Mouse (Mus musculus) lung, postnatal 0 days (tissue): ENCODE measurements at regions not wholly inside any gene's neighbourhood (a gene's known extent, or its start where the extent isn't known, plus 50 kb on each side); places are given as distances from the start of the nearest gene placed in this dataset.

Experiments
- CTCF ChIP-seq: IDR thresholded peaks from 2 replicates; pipeline ENCODE4 v1.5.1; 2016; ENCODE audit warnings: antibody characterized with exemption, mild to moderate bottlenecking
- EP300 ChIP-seq: IDR thresholded peaks from 2 replicates; pipeline ENCODE4 v1.6.1; 2016; ENCODE audit warnings: antibody characterized with exemption, mild to moderate bottlenecking, control low read depth

GRCm38 (mm10) chr2:174922208-174922607, 87.8 kb upstream of the Gm14444 start:
- no peak for TF ChIP-seq CTCF
- TF ChIP-seq EP300: no peak
